Mouse (Mus musculus) mouse trophoblast stem cell (cell line): ENCODE measurements around the gene Hmg20b.

Experiments used
- in situ Hi-C, 2 experiments: fragments of 300-500 bp; cut with MseI, MboI; formaldehyde crosslinking; loops; 2 replicates in 1 of 2; 3 replicates in 1 of 2; pipeline ENCODE4 v1.15.1; 2025

Hmg20b gene

DNA sequence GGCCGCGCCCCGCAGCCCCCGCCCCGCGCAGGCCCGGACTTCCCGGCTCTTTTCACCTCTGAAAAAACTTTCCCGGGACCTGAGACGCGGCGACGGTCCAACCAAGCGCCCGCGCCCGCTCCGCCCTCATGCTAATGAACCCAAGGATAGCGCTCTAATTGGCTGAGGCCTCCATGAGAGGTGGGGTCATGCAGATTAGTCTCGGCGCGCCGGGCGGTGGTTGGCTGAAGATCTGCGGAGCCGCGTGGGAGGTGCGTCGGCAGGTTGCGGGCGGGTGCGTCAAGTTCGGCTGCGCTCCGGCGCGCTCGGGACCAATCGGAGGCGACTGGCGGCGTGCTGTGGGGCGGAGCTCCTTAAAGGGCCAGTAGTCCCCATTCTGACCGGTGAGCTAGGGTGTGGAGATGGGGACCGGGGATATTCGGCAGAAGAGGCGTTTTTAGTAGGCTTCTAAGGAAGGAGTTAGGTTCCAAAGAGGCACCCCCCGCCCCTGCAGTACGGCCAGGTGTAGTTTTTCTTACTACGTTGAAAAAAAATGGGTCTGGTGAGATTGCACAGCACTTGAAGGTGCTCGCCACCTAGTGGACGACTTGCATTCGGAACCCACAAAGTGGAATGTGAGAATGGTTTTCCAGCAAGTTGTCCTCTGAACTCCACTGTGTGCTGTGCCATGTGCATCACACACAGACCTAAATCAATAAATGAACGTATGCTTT is at the start of gene Hmg20b:
TSS of gene Hmg20b (minus strand) at position 130 of the 713 bp plus-strand sequence.
- in situ Hi-C loops, result no loop called here

DNA sequence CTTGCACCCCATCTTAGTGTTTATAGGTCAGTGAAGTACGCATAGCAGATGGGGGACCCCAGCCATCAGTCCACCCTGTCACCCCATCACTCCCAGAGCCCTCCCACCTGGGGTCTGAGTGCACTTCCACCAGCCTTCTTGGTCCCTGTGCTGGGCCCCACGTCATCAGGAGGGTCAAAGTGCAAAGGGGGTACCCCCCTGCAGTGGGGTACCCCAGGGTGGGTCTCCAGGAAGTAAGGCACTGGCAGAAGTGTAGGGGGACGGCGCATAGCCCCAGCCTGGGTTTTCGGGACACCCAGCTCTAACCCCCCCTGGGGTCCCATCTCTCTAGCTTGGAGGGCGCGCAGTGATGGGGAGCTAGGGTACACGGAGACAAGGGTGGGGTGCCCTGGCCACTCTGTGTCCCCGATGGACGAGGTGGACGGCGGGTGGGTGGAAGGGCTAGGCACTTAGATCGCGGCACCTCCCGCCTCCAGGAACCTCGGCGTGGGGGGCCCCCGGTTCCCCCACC is 49.6 kb upstream of the Hmg20b start:
- in situ Hi-C loops, result no loop called here

DNA sequence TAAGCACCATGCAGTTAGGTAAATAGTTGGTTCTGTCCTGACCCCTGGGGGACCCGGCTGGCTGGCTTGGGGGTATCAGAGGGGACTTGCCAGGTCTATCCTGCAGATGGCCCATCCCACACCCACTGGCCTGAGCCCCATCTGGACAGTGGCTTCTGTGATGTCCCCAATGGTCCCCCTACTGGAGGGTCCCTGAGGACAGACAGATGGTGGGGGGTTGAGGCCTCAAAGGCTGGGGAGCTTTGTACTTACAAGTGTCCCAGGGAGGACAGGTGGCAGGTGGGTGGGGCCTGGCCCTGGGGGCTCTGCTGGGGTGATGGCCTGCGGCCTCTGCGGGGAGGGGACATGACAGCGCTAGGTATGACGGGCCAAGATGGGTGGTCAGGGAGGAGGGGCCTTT is 49.0 kb upstream of the Hmg20b start:
- in situ Hi-C loops, result no loop called here

DNA sequence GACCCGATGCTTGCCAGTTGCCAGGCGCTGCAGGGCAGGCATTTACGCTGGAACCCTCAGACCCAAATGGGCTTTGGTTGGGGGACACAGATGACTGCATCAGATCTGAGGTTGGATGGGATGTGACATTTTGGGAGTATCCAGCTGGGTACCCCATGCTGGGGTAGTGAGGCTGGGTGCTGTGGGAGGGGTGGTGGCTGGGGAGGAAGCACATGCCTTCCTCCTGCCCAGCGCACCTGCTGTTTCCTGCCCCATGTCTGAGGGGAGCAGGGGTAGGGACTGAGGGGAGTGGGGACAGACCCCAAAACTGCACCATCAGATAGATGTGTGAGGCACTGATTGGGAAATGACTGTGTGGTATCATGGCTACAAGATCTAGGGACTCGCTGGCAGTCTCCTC is 46.5 kb upstream of the Hmg20b start:
- in situ Hi-C loops, result no loop called here

DNA sequence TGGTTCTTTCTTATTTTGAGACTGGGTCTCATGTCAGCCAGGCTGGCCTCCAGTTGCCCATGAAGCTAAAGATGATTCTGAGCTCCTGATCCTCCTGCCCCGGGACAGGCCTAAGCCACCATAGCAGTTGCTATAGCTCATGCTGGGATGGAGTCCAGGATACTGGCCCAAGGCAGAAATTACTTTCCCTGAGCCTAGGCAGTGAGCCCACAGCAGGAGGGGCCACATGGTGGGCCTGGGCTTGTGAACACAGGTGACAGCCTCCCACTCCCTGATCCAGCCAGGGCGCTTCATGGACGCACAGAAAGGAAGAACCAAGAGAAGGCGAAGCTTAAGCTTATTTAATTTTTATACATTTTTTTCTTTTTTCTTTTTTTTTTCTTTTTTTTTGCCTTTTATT is 45.6 kb upstream of the Hmg20b start:
- in situ Hi-C loops, result no loop called here

DNA sequence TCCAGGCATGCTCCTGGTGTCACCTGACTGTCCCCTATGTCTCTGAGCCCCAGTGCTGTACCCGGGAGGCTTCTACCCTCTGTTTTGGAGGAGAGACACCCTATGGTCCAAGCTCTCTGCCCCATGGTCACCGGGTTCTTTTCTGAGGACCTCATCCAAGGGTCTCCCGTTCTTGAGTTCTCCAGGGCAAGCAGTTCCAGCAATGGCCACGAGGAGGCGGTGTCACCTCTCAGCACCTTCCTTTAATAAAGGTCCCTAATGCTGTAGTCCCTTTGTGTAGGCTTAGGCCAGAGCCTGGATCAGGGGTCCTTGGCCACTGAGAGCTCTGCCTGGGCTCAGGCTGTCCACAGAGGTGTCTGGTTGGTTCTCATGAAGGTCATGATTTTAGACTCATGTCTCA is 44.8 kb upstream of the Hmg20b start:
- in situ Hi-C loops, result no loop called here

DNA sequence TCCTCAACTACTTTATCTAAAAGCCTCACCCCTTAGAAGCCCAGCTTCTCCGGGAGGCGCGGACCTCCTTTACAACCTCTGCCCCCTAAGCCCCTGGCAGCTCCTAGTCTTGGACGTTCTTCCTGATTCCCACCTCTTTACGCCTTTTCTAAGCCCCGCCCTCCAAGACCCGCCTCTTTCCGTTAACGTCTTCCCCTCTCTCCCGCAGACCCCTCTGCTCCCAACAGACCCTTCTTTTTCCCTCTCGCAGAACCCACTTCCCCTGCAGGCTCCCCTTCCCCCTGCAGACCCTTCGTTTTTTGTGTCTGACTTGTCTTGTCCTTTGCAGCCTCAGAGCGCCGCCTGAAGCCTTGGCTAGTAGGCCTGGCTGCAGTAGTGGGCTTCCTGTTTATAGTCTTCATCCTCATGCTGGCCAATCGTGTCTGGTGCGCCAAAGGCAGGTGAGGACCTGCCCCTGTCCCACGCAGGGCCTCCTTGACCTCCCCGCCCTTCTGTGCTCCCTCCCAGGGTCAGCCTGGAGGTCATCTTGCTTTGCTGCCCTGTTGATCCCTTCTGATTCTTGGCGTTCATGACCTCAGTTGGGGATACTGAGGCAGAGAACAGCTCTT is 43.3 kb upstream of the Hmg20b start:
- in situ Hi-C loops, result loop anchor here (5.0 kb wide), 1 partner anchor 59 kb away; no protein-coding TSS in a partner anchor

DNA sequence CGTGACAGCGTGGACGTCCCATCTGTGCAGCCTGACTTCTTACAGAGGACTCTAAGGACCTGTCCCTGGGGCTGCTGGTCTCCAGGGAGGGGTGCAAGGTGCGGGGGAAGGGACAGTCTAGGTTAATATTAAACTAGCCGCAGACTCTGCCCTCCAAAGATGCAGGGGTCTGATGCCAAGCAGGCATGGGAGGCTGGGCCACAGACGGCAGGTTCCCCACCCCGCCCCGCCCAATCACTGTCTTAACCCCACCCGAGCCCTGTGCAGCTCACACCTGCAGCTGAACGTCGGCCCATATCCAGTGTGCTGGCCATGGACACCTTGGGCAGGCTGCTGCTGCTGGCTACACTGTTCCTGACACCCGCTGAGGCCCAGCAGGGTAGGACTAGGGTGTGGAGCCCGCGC is 42.5 kb upstream of the Hmg20b start, which contains the start of gene Smim24:
TSS of gene Smim24 (plus strand) at position 271 of the 405 bp plus-strand sequence.
- in situ Hi-C loops, result loop anchor here (5.0 kb wide), 1 partner anchor 60 kb away; no protein-coding TSS in a partner anchor

DNA sequence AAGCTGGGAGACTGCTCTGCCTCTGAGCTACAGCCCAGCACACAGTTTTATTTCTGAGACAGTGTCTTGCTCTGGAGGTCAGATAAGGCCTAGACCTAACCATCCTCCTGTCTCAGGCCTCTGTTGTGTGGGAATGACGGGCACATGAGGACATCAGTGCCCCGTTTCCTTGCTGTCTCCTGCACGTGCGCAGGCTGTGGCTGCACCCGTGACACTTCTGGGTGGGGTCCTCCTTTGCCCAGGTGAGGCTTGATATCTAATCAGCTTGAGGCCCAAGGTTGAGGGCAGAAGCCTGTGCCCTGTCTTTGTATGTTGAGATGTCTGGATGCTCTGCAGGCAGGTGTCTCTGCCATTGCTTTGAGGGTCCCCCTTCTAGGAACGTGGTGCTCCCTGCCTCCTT is 42.0 kb upstream of the Hmg20b start:
- in situ Hi-C loops, result loop anchor here (5.0 kb wide), 1 partner anchor 60 kb away; no protein-coding TSS in a partner anchor

DNA sequence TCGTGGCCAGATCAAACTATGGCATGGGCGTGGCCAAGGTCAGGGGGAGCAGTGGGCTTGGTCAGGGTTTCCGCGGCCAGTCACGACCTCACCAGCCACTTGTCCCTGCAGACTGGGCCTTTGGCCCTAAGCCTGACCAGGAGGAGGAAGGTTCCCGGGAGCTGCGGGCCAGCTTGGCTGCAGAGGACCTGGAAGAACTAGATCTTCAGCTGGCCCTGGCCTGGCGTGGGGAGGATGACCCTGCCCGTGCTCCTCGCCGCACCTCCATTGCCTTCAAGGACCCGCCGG is 40.3 kb upstream of the Hmg20b start:
- in situ Hi-C loops, result loop anchor here (5.0 kb wide), 1 partner anchor 62 kb away; no protein-coding TSS in a partner anchor

DNA sequence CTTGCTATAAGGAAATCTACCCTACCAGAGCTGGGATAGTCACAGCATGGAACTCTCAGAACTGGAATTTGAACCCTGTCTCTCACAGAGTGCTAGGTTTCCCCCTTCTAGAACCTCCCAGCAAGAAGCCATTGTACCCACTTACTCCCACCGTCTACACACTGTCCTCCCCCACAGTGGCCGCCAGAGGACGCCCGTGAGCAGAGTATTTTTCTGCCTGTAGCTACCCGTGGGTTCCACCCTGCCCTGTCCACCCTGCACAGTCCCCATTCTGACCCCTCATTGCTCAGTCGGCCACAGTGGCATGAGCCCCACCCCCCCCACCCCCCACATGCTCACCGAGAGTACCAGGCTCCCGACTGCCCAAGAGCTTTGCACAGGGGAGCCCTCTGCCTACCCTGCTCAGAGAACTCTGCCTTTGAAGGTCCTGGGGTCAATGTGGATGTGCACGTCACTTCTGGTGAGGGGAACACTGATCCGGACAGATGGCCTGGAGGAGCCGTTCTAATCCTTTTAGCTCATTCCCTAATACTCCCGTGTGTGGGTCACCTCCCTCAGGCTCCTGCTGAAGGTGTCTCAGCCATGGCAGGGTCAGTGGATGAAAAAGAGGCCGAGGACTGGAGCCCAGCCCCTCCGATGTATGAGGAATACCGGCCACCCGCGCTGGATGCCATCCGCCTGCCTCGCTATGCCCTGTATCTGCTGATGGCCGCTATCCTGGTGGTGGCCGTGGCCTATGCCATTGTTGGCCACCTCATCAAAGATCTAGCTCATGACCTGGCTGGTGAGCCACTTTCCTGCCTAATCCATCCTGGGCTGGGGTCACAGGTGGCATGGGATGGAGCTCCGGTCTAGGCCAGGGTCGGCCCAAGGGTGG is 39.8 kb upstream of the Hmg20b start:
- in situ Hi-C loops, result loop anchor here (5.0 kb wide), 1 partner anchor 62 kb away; no protein-coding TSS in a partner anchor

DNA sequence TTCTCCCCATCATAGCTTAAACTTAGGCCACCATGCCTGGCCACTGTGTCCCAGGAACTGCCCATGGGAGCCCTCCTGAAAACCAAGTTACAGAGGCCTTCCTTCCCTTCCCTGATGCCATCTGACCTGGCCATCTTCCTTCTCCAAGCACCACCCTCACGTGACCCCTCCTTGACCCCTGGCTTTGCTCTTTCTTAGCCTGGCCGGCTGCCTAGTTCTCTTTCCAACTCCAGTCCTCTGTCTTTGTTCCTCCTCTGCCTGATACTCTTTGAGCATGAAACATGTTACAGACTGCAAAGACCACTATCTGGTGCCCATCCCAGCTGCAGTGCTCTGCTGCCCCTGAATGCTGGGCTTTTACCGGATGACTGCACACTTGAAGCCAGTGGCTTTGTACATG is 39.1 kb upstream of the Hmg20b start:
- in situ Hi-C loops, result no loop called here

DNA sequence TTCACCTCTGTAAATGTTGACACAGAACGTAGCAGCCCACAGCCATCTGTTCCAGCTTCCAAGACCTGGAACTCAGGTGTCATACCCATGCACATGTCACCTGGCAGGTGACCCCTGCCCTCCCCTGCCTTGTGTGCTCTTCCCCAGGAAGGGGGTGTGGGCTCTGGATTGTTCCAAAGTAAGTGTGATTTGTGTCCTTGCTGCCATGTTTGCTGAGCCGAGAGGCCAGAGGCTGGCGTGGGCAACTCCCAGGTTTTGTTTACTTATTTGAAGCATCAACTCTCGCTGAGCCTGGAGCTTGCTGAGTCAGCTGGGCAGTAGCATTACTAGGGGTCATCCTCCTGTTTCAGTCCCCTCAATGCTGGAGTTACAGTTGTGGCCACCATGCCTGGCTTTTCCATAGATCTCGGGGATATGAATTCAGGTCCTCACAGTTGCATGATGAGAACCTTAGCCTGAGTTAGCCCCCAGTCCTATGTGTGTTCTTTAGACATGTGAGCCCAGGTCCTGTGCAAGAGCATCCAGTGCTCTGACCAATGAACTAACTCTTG is 38.3 kb upstream of the Hmg20b start, which contains the start of gene Gm48552:
TSS of gene Gm48552 (plus strand) at position 501 of the 551 bp plus-strand sequence.
- in situ Hi-C loops, result no loop called here

DNA sequence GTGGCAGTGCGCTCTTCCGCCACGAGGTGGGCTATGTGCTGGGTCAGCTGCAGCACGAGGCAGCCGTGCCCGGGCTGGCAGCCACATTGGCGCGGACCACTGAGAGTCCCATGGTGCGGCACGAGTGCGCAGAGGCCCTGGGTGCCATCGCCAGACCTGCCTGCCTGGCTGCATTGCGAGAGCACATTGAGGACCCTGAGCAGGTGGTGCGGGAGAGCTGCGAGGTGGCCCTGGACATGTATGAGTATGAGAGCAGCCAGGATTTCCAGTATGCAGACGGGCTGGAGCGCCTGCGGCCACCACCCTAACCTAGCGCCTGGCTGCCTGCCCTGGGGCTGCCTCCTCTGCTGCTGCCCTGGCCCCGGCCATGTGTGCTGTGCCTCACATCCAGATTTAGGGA is 37.4 kb upstream of the Hmg20b start:
- in situ Hi-C loops, result no loop called here

DNA sequence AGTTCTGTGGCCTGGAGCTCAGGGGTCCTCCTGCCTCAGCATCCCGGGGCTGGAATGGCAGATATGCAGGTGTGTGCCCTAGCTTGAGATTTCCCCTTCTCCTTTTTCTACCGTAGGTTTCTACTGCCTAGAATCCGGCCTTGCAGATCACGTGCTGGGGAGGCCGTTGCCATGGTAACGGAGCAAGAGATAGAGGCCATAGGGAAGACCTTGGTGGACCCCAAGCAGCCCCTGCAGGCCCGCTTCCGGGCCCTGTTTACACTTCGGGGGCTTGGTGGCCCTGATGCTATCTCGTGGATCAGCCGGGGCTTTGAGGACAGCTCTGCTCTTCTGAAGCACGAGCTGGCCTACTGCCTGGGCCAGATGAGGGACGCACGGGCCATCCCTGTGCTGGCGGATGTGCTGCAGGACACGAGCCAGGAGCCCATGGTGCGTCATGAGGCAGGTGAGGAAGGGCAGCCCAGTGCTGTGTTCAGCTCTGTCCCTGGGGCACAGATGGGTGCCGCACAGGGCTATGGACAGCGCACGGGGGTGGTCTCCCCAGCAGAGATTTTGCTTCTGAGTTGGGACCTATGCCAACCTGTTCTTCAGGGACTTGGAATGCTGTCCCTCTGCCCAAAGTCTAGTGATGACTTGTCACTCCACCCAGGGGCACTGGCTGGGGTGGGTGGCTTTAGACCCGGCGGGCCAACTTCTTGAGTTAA is 35.5 kb upstream of the Hmg20b start:
- in situ Hi-C loops, result no loop called here

DNA sequence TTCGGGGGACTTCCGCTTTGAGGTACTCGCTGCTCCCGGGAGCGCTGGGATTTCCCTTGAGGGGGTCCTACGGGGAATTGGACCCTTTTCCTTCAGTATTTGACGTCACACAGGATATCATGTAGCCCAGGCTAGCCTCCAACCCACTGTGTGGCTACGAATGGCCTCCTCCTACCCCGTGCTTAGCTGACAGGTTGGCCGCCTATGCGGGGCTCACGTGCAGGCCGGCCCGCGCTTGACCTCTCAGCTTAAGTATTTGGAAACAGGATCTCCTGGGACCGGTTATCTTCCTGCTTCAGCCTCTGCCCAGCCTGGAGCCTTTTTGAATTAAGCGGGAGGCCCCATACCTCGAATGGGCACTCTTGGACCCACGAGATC is 34.3 kb upstream of the Hmg20b start:
- in situ Hi-C loops, result no loop called here

DNA sequence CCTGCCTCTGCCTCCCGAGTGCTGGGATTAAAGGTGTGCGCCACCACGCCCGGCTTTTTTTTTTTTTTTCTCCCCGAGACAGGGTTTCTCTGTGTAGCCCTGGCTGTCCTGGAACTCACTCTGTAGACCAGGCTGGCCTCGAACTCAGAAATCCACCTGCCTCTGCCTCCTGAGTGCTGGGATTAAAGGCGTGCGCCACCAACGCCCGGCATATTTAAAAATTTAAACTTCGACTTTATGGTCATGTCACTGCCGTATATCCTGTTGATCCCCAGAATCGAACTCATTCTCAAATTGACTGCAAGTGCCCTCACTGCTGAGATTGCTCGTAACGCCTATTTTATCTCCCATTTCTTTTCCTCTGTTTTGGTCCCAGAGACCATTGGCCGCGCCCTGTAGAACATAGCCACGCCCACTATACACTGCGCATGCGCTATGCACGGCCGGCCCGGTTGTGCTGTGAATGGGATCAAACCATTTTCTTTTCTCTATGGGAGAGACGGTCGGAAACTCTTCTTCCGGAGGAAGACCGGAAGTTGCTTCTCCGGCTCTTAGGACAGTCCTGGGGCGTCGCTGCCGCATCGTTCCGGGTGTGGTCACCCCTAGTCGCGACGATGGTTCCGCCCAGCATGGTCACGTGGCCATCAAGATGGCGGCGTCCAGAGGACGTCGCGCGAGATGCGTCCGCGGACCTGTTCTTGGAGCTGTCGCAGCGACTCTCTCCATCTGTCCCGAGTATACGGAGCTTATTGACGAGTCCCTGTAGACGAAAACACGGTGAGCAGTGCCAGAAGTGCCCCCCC is 33.7 kb upstream of the Hmg20b start, which contains the start of the genes Dohh and Gm48551:
TSS of gene Dohh (plus strand) at position 627 of the 803 bp plus-strand sequence.
TSS of gene Gm48551 (plus strand) at position 665 of the 803 bp plus-strand sequence.
- in situ Hi-C loops, result no loop called here

DNA sequence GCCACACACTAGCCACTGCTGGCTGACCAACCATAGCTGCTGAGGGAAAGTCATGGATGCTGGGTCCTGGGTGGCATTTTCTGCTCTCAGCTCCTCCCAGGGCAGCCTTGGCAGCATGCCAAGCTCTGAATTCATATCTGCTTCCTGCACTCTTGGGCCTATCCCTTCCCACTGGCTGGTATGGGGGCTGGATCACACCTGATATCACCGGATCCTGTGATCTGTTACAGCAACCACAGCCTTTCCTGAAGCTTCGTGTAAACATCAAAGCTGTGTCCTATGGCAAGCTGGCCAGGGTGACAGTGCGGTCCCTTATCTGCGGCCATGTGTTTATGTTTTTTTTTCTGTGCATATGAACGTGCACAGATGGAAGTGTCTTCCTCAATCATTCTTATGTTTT is 31.8 kb upstream of the Hmg20b start:
- in situ Hi-C loops, result no loop called here

DNA sequence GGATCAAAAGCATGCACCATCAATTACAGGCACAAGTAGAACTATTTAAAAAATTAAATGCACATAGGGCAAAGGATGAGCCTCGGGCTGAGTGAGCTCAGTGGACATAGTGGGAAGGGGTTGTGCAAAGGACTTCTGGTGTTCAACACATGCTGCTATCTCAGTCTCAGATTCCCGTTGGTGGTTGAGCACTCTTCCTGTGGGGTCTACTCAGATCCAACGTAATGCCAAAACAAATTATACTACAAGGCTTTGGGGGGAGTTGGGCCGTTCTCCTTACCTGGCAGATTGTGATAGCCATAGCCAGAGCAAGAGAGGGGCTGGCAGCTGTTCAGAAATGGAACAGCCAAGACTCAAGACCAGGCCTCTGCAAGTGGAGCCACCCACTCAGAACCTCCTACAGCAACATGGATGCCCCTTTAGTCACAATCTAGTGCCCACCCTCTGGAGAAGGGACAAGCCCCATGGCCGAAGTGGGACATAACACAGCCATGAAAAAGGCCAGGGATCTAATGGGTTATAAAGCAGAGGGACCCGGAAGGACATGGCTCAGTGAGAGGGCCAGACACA is 29.6 kb upstream of the Hmg20b start:
- in situ Hi-C loops, result no loop called here

DNA sequence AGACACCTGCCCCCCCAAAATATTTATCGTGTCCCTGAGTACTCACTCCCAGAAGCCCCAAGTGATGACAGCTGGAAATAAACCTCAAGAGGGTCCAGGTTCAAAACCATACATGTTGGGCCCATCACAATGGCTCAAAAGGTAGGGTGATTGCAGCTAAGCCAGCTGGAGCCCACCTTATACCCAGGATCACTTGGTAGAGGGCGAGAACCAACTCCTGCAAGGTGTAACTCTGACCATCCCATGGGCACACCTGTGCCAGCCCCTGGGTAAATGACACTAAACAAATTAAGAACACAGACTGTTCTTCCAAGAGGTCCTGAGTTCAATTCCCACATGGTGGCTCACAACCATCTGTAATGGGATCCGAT is 28.9 kb upstream of the Hmg20b start:
- in situ Hi-C loops, result no loop called here
